ENCODE assay signal across 16 mouse cellular contexts in genomic region chr19:53554981-53555616, GRCm38 (mm10). TPM values are rescaled to one million over a fixed set of nuclear protein-coding genes. Genes with fewer than 3 reads are reported as not detected.
DNase-seq lines count a peak whose midpoint lies in the region; ATAC-seq and TF ChIP-seq lines count a peak whose summit lies in the region.
"Had no signal": no experiment of that assay in that cellular context is flagged by ENCODE, and none has a peak within 500 bp of the region (broad histone marks: within the 10 kb centered on the region; RNA-seq: fewer than 3 reads in every experiment).

No protein-coding gene starts in this region.

- DNase-seq in liver, adult 2 months (ENCODE audit: extremely low read depth, low read depth, low spot score), result no peak
- DNase-seq in liver, embryonic 11.5 days (ENCODE audit: low spot score), result no peak
- no peak for DNase-seq in adrenal gland, postnatal 4 days (ENCODE audit: low spot score in 2 of 2)
- DNase-seq in cerebellum, adult 9-11 months, result no peak
- DNase-seq: adrenal gland, postnatal 10 days; gastrocnemius, adult 2 months had no signal

- TF ChIP-seq EP300 in ES-Bruce4 (IDR thresholded peaks at IDR 0.05; ENCODE audit: insufficient read depth, low read depth, low read length), result no peak

- no peaks in the 10 kb centered on the region for H3K9me3 ChIP-seq in liver, embryonic 11.5 days (ENCODE audit: control insufficient read depth, low read length)
- no peaks in the 10 kb centered on the region for H3K9me3 ChIP-seq in ES-Bruce4 (replicated peaks; ENCODE audit: control insufficient read depth, insufficient read depth, low read length, poor library complexity, severe bottlenecking)
- no peaks in the 10 kb centered on the region for H3K9me3 ChIP-seq in hindbrain, embryonic 16.5 days (ENCODE audit: control insufficient read depth, low read length)
- H3K9me3 ChIP-seq: embryonic facial prominence, embryonic 13.5 days; limb, embryonic 15.5 days; midbrain, embryonic 15.5 days had no signal

- H3K36me3 ChIP-seq in liver, adult 2 months (ENCODE audit: control insufficient read depth, insufficient read depth, low read length), result no peaks in the 10 kb centered on the region
- no peaks in the 10 kb centered on the region for H3K36me3 ChIP-seq in liver, embryonic 11.5 days (ENCODE audit: control insufficient read depth, insufficient read depth, low read length)
- H3K36me3 ChIP-seq in ES-Bruce4 (ENCODE audit: control insufficient read depth, insufficient read depth, low read length, poor library complexity, severe bottlenecking) (no peaks in the 10 kb centered on the region), myocyte (ENCODE audit: control insufficient read depth, insufficient read depth) (no peaks in the 10 kb centered on the region)
- H3K36me3 ChIP-seq in hindbrain, embryonic 16.5 days (ENCODE audit: control insufficient read depth, insufficient read depth, low read length), result no peaks in the 10 kb centered on the region
- H3K36me3 ChIP-seq: embryonic facial prominence, embryonic 13.5 days; limb, embryonic 15.5 days; midbrain, embryonic 15.5 days had no signal

- no peak overlapping the region for H3K4me2 ChIP-seq in liver, embryonic 11.5 days
- H3K4me2 ChIP-seq in myocyte (ENCODE audit: low read depth), result peak overlapping the region; percentile 64
- H3K4me2 ChIP-seq in hindbrain, embryonic 16.5 days (ENCODE audit: low read length), result no peak overlapping the region
- H3K4me2 ChIP-seq: embryonic facial prominence, embryonic 13.5 days; limb, embryonic 15.5 days; midbrain, embryonic 15.5 days had no signal

- H3K9ac ChIP-seq in liver, adult 2 months (ENCODE audit: low read depth, low read length), result no peak overlapping the region
- H3K9ac ChIP-seq in liver, embryonic 11.5 days (ENCODE audit: low read depth, low read length), result no peak overlapping the region
- no peak overlapping the region for H3K9ac ChIP-seq in ES-Bruce4 (ENCODE audit: low read depth, poor library complexity, severe bottlenecking)
- no peak overlapping the region for H3K9ac ChIP-seq in hindbrain, embryonic 16.5 days (ENCODE audit: low read depth, low read length)
- H3K9ac ChIP-seq: embryonic facial prominence, embryonic 13.5 days; limb, embryonic 15.5 days; midbrain, embryonic 15.5 days had no signal

- H3K79me2 ChIP-seq in liver, adult 2 months (ENCODE audit: control insufficient read depth, insufficient read depth, low read length), result no peaks in the 10 kb centered on the region
- H3K79me2 ChIP-seq in myocyte (ENCODE audit: control insufficient read depth, insufficient read depth), result no peaks in the 10 kb centered on the region

- no peak for ATAC-seq in liver, embryonic 11.5 days (replicated peaks; ENCODE audit: low FRiP score)
- peak; percentile 37 to 51; a peak in 3 of 4 replicates for ATAC-seq in hematopoietic stem cell, adult 5-6 weeks (replicated peaks in 1 of 2; ENCODE audit: insufficient read depth in 1 of 2, low FRiP score in 2 of 2, low TSS enrichment in 1 of 2, low read depth in 1 of 2, poor library complexity in 2 of 2, severe bottlenecking in 2 of 2)
- no peak for ATAC-seq in hindbrain, embryonic 16.5 days
- ATAC-seq: forebrain, embryonic 14.5 days; midbrain, embryonic 15.5 days had no signal

- no peak overlapping the region for H3ac ChIP-seq in myocyte (ENCODE audit: control insufficient read depth, insufficient read length)

- no peak for TF ChIP-seq CTCF in liver, adult 2 months (IDR thresholded peaks at IDR 0.05; ENCODE audit: low read depth, low read length)
- TF ChIP-seq CTCF in ES-Bruce4 (IDR thresholded peaks at IDR 0.05; ENCODE audit: low read depth, low read length), result no peak

- peaks cover 3% of the 10 kb centered on the region; the same call in 1 of the 2 replicates for H3K4me1 ChIP-seq in liver, adult 2 months (ENCODE audit: control insufficient read depth, insufficient read depth, low read length)
- H3K4me1 ChIP-seq in liver, embryonic 11.5 days (replicated peaks; ENCODE audit: control insufficient read depth, insufficient read depth, low read length), result peaks cover 30% of the 10 kb centered on the region
- peaks cover 13% of the 10 kb centered on the region for H3K4me1 ChIP-seq in ES-Bruce4 (ENCODE audit: control insufficient read depth, insufficient read depth, low read length)
- H3K4me1 ChIP-seq in hindbrain, embryonic 16.5 days (ENCODE audit: control insufficient read depth, insufficient read depth, low read depth, low read length), result peaks cover 3% of the 10 kb centered on the region; the same call in 1 of the 2 replicates
- H3K4me1 ChIP-seq: midbrain, embryonic 15.5 days had no signal

- H3K4me3 ChIP-seq in liver, adult 2 months (ENCODE audit: insufficient read depth, low read depth, low read length), result no peak overlapping the region
- no peak overlapping the region for H3K4me3 ChIP-seq in liver, embryonic 11.5 days (ENCODE audit: low read depth, low read length)
- H3K4me3 ChIP-seq in ES-Bruce4 (ENCODE audit: low read depth, low read length), result no peak overlapping the region
- H3K4me3 ChIP-seq in myocyte, result no peak overlapping the region
- H3K4me3 ChIP-seq in hindbrain, embryonic 16.5 days (ENCODE audit: low read length), result no peak overlapping the region
- H3K4me3 ChIP-seq: embryonic facial prominence, embryonic 13.5 days; gastrocnemius, adult 2 months; left cerebral cortex, adult 2 months; limb, embryonic 15.5 days; midbrain, embryonic 15.5 days had no signal

- 82% methylated on average over 5 of the region's 5 CpGs for WGBS in liver, adult 2 months
- 68% methylated on average over 5 of the region's 5 CpGs for WGBS in liver, embryonic 11.5 days
- WGBS in hindbrain, embryonic 16.5 days, result 73% methylated on average over 5 of the region's 5 CpGs

- TF ChIP-seq POLR2A in liver, adult 2 months (IDR thresholded peaks at IDR 0.05; ENCODE audit: extremely low read depth, insufficient read depth, low read length), result no peak
- TF ChIP-seq POLR2A in ES-Bruce4 (IDR thresholded peaks at IDR 0.05; ENCODE audit: insufficient read depth, low read length), result no peak
- TF ChIP-seq POLR2A in myocyte (IDR thresholded peaks at IDR 0.05; ENCODE audit: insufficient read length, low read depth), result no peak

- no peaks in the 10 kb centered on the region for H3K27me3 ChIP-seq in liver, adult 2 months (ENCODE audit: control insufficient read depth, insufficient read depth, low read length)
- no peaks in the 10 kb centered on the region for H3K27me3 ChIP-seq in liver, embryonic 11.5 days (replicated peaks; ENCODE audit: control insufficient read depth, insufficient read depth, low read length)
- H3K27me3 ChIP-seq in ES-Bruce4 (ENCODE audit: control insufficient read depth, insufficient read depth, low read length, poor library complexity, severe bottlenecking) (no peaks in the 10 kb centered on the region), myocyte (ENCODE audit: control insufficient read depth, insufficient read depth, insufficient read length) (no peaks in the 10 kb centered on the region)
- no peaks in the 10 kb centered on the region for H3K27me3 ChIP-seq in hindbrain, embryonic 16.5 days (replicated peaks; ENCODE audit: control insufficient read depth, insufficient read depth, low read length)
- H3K27me3 ChIP-seq: embryonic facial prominence, embryonic 13.5 days; limb, embryonic 15.5 days; midbrain, embryonic 15.5 days had no signal

- peak overlapping the region; percentile 18 for H3K27ac ChIP-seq in liver, adult 2 months (replicated peaks; ENCODE audit: insufficient read depth, low read depth, low read length)
- no peak overlapping the region for H3K27ac ChIP-seq in liver, embryonic 11.5 days (ENCODE audit: low read depth, low read length)
- H3K27ac ChIP-seq in ES-Bruce4 (ENCODE audit: insufficient read depth, low read length), result peak overlapping the region; percentile 55
- no peak overlapping the region for H3K27ac ChIP-seq in hindbrain, embryonic 16.5 days (ENCODE audit: low read depth, low read length)
- H3K27ac ChIP-seq: embryonic facial prominence, embryonic 13.5 days; gastrocnemius, adult 2 months; left cerebral cortex, adult 2 months; limb, embryonic 15.5 days; macrophage; midbrain, embryonic 15.5 days had no signal

TF ChIP-seq in myocyte, 11 proteins besides CTCF, POLR2A, EP300 and RAD21:
- peak in 1 of 3 experiments; percentile 5 for TF ChIP-seq MYOD1 (IDR thresholded peaks at IDR 0.05; ENCODE audit: control insufficient read depth in 1 of 3, insufficient read length in 2 of 3, low read depth in 2 of 3)
- TF ChIP-seq MYOG (IDR thresholded peaks at IDR 0.05; ENCODE audit: control insufficient read depth in 1 of 3, insufficient read depth in 1 of 3, insufficient read length in 2 of 3, low read depth in 2 of 3), result no peak
TF ChIP-seq in myocyte: peak in this region for 1.

RNA-seq across cellular contexts. Expression of gene Dusp5, which starts 26.2 kb away (rescaled TPM):
- 0.18 and 1.1 TPM in 2 replicates for total RNA-seq in liver, adult 2 months (2014; rRNA removed)
- polyA plus RNA-seq in liver, adult 2 months (2012; rRNA removed), result 0.44 and 1.2 TPM in 2 replicates
- polyA plus RNA-seq in liver, embryonic 11.5 days (2014; fragmentation: Nextera tagmentation; extraction: Ambion mirVana), result 6.7 TPM in 2 replicates
- polyA plus RNA-seq in ES-Bruce4 (2011; ENCODE audit: insufficient read depth, insufficient read length, low read depth, missing spikeins), result 15.1 and 15.2 TPM in 2 replicates
- 67.9 and 102 TPM in 2 replicates for total RNA-seq in hematopoietic stem cell, adult 5-6 weeks (2017)
- 4.5 TPM for polyA plus RNA-seq in myocyte (2012; fragmentation: generic; extraction: Trizol)
- 7.6 and 8.2 TPM in 2 replicates for polyA plus RNA-seq in hindbrain, embryonic 16.5 days (2015; fragmentation: Nextera tagmentation; extraction: Ambion mirVana)
- total RNA-seq in adrenal gland, postnatal 4 days (2021), result 1 to 10 TPM; 6.0 to 7.9 TPM

RNA-seq across cellular contexts. Expression of gene Nutf2-ps1, which starts 33.8 kb away (rescaled TPM):
- 21.3 and 32.6 TPM in 2 replicates for total RNA-seq in liver, adult 2 months (2014; rRNA removed)
- 42.4 and 50.1 TPM in 2 replicates for polyA plus RNA-seq in liver, adult 2 months (2012; rRNA removed)
- polyA plus RNA-seq in liver, embryonic 11.5 days (2014; fragmentation: Nextera tagmentation; extraction: Ambion mirVana), result 400 and 410 TPM in 2 replicates
- polyA plus RNA-seq in ES-Bruce4 (2011; ENCODE audit: insufficient read depth, insufficient read length, low read depth, missing spikeins) (418 and 422 TPM in 2 replicates), myocyte (2012; fragmentation: generic; extraction: Trizol) (34.3 TPM)
- total RNA-seq in hematopoietic stem cell, adult 5-6 weeks (2017), result 95.6 and 160 TPM in 2 replicates
- 206 and 244 TPM in 2 replicates for polyA plus RNA-seq in hindbrain, embryonic 16.5 days (2015; fragmentation: Nextera tagmentation; extraction: Ambion mirVana)
- total RNA-seq in adrenal gland, postnatal 4 days (2021), result 10 to 100 TPM; 88.1 to 98.9 TPM

RNA-seq across cellular contexts. Expression of gene Smc3, which starts 45.1 kb away (rescaled TPM):
- total RNA-seq in liver, adult 2 months (2014; rRNA removed), result 10.5 and 12.0 TPM in 2 replicates
- 1.6 and 1.8 TPM in 2 replicates for polyA plus RNA-seq in liver, adult 2 months (2012; rRNA removed)
- polyA plus RNA-seq in liver, embryonic 11.5 days (2014; fragmentation: Nextera tagmentation; extraction: Ambion mirVana), result 80.6 and 82.5 TPM in 2 replicates
- polyA plus RNA-seq in ES-Bruce4 (2011; ENCODE audit: insufficient read depth, insufficient read length, low read depth, missing spikeins) (171 and 182 TPM in 2 replicates), myocyte (2012; fragmentation: generic; extraction: Trizol) (6.5 TPM)
- 149 and 174 TPM in 2 replicates for total RNA-seq in hematopoietic stem cell, adult 5-6 weeks (2017)
- polyA plus RNA-seq in hindbrain, embryonic 16.5 days (2015; fragmentation: Nextera tagmentation; extraction: Ambion mirVana), result 49.9 and 50.0 TPM in 2 replicates
- 10 to 100 TPM; 49.4 to 55.9 TPM for total RNA-seq in adrenal gland, postnatal 4 days (2021)

Comparison
In these comparisons a context has a peak if more than half of its experiments do, and no peak if none do; other contexts are left out.
1. H3K27ac ChIP-seq: peak in liver, adult 2 months (single experiment) and ES-Bruce4 (single experiment); none in liver, embryonic 11.5 days (single experiment) and hindbrain, embryonic 16.5 days (single experiment).
2. ATAC-seq: peak in hematopoietic stem cell, adult 5-6 weeks (2 of 2); none in liver, embryonic 11.5 days (single experiment) and hindbrain, embryonic 16.5 days (single experiment).